Mouse (Mus musculus) cerebellum, postnatal 10 days (tissue): ENCODE results near the gene Mip.
"Not testable (repeated sequence)": the region's sequence is repeated elsewhere in the genome, so short reads cannot be mapped to it uniquely, and the experiment has no call there.

Experiments used
- DNase-seq, 2 experiments: peaks; one replicate each; pipeline ENCODE4 v3.0.0; 2021; ENCODE audit warnings: mixed read lengths in 2 of 2

The Mip gene

DNA sequence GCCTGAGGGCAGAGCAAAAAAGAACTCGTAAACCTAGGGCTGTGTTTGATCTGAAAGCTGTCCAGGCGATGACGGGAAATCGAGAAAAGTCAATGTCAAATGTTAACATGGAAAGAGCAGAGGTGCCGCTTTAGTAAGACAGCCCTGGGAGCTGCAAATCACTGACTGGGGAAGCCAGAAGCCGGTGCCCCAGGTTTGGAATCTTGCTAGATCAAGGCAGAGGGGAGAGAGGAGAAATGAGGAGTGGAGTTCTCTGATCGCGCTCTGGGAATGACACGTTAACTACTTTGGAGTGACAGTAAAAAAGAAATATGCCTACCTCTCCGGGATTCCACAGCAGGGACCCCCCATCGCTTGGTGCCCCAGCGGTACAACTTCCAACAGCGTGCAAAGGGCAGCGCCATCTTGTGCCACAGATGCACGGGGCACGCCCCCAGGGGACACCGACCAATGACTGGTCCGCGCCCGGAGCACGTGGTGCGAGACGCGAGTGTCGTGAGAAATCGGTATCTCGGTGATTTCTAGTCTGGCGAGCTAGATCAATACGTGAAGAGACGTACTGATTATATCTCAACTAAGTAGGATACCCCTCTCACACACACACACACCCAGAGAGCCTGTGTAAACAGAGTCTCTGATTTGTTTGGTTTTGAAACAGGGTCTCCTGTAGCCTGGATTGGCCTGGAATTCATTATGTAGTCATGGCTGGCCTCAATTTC lies 14.1 kb upstream of the Mip start, which contains the start of gene Spryd4:
Spryd4 (minus strand) TSS at position 418 of the 719 bp plus-strand sequence.
- DNase-seq: peak; percentile 98

DNA sequence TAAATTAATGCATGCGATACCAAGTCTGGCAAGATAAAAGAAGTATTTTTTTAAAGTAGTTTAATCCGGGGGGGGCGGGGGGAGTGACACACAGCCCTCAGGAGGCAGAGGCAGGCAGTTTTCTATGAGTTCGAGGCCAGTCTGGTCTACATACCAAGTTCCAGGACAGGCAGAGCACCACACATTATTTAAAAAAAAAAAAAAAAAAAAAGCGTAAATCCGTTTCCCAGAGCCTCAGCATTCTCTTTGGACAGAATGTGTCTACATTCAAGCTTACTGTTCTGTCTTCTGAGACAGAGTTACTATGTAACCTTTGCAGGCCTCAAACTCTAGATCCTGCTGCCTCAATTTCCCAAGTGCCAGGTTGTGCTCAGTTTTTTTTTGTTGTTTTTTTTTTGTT lies 13.5 kb upstream of the Mip start:
- DNase-seq: no peak

DNA sequence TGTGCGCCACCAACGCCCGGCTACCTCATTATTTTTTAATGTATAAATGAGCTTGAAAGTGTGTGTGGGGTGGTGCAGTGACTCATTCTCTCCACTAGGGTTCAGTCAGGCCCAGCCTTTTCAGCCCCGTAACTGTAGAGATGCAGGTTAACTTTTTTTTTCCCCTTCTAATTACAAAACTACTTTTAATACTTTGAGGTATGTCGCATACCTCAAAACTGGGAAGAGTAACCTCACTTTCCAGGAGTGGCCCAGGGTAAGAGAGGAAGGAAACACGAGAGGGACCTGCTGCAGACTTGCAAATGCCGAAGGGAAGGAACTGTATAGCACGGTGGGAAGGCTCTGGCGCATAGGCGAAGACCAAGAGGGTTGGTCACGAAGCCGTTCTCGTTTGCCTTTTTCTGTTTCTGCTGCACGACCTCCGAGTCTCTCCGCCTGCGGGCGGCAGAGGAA lies 12.7 kb upstream of the Mip start:
- DNase-seq: peak; percentile 81 to 87

DNA sequence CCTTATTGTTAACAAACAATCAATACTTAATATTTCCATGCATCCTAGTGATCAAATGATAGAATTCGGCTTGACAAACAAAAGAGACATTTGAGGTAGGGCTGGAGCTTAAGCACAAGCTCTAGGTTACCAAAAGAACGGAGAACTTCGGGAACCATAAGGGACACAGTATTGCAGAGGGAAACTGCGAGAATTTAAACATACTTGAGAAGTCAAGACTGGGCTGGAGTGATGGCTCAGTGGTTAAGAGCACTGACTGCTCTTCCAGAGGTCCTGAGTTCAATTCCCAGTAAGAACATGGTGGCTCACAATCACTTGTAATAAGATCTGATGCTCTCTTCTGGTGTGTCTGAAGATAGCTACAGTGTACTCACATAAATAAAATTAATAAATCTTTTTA lies 11.5 kb upstream of the Mip start:
- not testable (repeated sequence) for DNase-seq

DNA sequence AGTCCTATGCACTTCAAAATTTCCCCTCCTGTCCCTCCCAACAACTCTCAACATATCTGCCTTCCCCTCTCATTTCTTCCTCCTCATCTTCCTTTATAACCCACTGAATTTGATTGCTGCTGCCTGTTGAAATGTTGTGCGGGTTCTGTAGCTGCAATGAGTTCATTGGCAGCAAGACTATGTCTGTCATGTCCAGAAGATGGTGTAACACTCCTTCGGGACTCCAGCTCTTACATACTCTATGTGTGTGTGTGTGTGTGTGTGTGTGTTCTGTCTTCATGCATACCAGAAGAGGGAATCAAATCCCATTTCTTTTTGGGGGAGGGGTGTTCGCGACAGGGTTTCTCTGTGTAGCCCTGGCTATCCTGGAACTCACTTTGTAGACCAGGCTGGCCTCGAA lies 10.7 kb upstream of the Mip start:
- DNase-seq: no peak

DNA sequence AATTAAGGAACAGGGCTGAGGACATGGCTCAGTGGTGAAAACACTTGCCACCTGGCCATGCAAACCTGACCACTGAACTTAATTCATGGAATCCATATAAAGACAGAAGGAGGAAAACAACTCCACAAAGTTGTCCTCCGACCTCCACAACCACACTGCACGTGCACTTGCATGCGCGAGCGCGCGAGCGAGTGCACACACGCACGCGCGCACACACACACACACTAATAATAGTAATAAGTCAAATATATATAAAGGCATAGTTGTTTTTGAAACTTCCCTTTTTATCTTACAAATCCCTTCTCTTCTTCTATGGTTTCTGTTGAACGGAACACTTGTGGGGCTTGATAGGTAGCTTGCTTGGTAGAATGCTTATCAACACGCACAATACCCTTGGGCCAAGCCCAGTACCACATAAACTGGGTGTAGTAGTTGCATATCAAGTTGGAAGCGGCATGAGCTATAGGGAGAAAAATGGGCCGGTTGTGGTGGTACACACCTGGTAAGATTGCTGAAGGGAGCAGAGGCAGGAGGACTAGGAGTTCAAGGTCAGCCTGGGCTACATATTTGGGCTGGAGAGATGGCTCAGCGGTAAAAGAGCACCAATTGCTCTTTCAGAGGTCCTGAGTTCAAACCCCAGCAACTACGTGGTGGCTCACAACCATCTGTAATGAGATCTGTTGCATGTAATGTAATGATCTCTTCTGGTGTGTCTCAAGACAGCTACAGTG lies 7.1 kb upstream of the Mip start:
- no peak for DNase-seq

DNA sequence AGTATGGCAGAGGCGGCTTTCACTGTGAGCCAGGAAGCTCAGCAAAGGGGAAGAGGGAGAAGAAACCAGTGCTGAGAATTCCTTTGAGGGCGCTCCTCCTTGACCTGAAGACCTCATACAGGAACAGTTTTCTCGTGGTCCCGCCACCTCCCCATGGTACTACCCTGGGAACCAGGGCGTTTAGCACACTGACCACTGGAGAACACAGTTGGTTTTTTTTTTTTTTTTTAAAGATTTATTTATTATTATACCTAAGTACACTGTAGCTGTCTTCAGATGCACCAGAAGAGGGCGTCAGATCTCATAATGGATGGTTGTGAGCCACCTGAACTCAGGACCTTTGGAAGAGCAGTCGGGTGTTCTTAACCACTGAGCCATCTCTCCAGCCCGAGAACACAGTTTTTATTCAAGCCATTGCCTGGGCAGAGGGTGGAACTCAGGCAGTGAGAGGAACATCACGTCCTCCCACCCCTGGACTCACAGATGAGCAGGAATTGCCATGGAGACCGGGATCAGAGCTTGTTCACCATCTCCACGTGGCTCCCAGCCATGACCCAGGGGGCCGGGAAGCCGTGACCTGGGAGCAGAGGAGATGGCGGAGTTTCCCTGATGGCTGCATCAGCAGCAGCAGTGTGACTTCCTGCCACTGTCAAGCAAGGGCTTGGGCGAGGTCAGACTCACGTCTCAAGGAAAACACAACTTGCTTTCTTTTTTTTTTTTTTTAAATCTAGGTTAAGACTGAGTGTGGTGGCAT lies 3.9 kb upstream of the Mip start:
- no peak for DNase-seq

DNA sequence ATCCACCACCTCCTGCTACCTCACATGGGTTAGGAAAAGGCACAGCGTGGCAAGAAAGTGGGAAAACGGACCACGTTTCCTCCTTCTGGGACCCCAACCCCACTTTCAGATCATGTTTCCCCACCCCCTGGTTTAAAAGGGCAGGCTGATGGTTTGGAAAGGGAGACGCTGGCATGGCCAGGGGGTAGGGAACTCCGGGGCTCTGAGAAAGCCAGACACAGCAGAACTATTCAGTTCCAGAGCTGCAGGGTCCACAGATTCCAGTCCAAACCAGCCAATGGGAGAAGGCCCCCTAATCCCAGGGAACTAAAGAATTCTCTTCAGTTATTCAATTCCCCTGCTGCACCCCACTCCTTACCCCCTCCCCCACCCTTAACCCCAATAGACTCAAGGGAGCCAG lies 574 bp upstream of the Mip start:
- no peak for DNase-seq

DNA sequence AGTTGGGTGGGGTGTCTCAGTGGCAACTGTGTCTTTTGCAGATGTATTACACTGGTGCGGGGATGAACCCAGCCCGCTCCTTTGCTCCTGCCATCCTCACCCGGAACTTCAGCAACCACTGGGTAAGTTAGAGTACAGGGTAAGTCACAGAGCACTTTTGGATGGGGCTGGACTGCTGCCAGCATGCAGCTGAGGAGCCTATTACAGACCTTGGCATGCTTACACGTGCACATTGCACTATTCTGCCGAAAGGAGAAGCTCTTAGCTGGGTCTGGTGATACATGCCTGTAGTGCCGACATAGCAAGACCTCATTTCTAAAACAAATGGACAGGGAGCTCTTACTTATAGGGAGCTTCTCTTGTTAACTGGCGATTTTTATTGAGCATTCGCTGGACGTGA lies 2.0 kb downstream of the Mip start:
- no peak for DNase-seq

DNA sequence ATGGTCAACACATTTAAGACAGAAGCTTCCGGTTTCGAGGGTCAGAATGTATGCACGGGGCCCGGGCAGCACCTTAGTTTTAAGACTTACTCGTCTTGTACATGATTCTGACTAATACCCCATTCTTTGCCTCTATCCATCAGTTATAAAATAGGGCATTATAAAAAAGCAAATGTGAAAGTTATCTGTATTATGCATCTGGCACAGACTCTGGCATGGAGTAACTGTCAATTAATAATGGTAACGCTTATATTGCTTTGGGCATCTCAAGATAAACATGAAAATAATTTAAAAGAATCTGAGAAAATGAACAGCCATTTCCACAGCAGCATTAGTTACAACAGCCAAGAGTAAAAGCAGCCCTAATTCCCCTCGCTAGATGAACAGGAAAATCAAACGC lies 2.4 kb downstream of the Mip start:
- no peak for DNase-seq

DNA sequence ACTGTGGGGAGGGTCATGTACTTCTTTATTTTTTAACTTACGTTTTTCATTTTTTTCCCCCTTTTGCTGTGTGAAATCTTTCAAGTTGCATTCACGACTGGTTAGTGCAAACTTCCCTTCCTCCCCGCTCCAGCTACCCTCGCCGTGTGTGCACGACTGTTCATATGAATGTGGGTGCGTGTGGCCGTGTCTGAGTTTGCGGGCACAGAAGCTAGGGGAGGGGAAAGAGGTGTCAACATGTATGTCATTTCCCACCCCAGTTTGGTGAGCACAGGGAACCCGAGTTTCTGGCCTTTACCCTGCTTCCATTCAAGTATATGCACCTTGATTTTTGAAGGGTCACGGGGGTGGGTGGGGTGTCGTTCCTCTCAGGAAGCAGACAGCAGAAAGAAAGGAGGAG lies 4.9 kb downstream of the Mip start:
- no peak for DNase-seq

DNA sequence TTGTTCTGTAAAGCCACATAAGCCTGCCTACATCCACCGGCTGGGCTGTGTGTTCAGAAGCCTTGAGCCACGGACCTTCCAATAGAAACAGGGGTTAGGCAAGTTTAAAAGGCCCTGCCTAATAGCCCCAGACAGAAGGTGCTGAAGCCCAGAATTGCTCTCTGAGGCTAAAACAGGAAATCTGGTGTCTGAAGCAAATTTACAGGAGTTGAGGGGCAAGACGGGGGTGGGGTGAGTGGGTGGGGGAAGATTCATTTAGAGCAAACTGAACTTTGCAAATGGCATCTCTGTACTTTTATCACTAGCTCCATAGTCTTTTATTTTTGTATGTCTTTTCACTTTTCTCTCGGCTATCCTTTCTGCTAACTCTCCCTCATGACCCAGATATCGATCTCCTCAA lies 5.5 kb downstream of the Mip start:
- no peak for DNase-seq

DNA sequence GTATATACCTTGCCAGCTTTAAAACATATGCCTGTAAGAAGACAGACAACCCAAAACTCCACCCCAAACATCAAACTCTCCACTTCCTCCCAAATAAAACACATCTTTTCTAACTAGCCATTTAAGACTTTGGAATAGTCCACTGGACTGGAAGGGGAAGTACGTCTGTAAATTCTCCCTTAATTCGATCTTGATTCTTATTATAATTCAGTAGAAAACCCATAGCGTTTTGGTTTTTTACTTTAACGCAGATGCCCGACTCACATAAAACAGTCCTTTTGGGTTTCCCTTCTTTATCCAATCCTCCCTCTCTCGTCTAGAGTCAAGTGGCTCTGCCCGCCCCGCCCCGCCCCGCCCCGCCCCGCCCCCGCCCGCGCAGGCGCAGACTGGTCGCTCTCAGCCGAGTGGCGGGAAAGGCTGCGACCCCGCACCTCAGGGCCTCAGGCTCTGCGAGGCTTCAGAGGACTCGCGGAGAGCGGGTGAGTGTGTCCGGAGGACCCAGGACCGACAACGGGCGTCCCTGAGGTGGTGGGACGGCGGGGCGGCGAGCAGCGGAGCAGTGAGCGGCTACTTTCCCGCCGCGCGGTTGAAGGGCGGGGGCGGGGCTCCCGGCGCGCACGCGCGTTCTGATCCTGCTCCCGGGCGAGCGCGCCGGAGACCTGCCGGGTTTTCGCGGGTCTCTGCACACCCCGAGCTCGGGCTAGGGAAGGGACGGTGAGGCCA lies 6.2 kb downstream of the Mip start, which contains the start of gene Timeless:
Timeless (plus strand) TSS at position 369 of the 723 bp plus-strand sequence.
- DNase-seq: peak; percentile 94 to 95

DNA sequence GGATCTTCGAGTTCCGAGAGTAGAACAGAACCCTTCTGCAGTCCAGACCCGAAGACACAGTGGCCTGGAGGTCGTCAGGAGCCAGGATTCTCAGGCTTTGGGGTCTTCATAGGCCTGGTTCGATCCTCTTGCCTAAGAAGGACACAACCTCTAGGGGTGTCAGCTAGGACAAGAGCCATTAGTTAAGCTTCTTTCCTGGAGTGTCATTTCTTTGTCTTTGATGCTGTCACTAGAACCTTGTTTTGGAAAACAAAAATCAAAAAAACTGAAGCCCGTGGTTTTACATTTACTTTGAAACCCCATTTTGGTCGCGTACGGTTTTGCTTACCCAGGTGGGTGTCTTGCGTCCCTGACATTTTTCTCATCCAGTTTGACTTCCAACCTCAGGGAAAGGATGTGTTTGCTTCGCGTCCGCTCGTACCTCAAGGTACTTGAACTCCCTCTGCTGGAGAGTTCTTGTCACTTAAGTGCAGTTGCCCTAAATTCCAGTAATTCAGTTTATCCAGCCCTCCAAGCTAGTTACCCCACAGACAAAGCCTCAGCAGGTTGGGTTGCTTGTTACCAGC lies 6.9 kb downstream of the Mip start:
- peak; percentile 74 to 87 for DNase-seq

DNA sequence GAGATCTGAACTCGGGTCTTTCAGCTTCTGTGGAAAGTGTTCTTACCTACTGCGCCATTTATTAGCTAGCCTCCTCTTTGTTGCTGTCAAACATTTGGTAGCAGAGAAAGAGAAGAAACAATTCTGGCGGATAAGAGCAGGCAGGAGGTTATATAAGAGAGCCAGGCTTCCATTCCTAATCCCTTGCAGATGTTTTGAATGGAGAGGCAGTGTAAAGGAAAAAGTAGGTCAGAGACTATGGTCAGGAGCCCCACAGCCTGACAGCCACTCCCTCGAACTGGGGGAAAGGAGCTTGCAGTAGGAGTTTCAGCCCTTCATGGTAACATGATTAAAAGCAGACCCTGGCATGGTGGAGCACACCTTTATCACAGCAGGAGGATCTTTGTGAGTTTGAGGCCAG lies 10.7 kb downstream of the Mip start:
- no peak for DNase-seq

DNA sequence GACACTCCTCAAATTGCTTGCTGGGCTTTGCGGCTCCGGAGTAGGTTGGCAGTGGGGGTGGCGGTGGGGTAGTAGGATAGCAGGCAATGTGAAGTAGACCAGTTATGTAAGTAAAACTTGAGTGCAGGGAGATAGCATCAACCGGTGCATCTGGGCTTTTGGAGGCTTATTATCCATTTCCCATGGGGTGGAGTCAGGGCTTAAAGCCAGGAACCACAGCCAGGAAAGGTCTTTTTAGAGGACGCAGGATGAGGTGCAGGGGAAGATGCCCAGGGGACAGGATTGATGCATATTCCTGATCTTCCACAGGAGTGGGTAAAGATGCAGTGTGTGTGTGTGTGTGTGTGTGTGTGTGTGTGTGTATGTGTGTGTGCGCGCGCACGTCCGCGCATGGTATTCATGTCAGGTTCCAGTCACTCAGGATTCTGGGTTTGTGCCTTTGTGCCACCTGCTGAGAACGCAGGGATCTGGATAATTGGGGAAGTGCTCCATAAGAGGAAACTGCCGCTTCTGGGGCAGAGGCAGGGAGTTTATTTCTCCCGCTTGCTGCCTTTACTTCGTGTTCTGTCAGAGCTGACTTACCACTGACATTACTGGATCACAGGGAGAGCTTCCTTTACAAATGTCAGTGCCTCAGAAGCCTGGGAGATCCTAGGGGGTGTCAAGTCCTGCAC lies 12.3 kb downstream of the Mip start:
- peak; percentile 51 to 55 for DNase-seq

DNA sequence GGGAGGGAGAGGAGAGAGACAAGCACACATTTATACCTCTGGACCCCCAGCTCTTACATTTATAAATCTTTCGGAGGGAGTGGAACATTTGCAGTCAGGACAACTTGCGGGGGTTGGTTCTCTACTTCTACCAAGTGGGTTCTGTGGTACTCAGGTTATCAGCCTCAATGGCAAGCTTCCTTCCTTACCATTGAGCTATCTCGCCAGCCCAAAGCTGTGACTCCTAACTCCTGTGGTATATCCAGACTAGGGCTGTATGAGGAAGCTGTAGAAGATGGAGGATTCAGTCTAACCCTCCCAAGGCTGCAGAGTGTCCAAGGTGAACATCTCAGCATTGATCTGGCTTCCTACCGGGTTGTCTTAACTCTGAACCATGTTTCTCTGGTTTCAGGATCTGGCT lies 13.5 kb downstream of the Mip start:
- DNase-seq: no peak

DNA sequence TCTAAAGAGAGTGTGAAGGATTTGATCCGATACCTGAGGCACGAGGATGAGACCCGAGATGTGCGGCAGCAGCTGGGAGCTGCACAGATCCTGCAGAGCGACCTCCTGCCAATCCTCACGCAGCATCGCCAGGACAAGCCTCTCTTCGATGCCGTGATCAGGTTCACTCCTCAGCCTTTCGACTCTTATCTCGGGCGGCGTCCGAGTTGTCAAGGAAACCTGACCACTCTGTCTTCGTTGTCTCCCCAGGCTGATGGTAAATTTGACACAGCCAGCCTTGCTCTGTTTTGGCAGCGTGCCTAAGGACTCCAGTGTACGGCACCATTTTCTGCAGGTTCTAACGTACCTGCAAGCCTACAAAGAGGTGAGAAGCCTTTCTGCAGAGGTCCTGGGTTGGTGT lies 14.5 kb downstream of the Mip start:
- no peak for DNase-seq

DNA sequence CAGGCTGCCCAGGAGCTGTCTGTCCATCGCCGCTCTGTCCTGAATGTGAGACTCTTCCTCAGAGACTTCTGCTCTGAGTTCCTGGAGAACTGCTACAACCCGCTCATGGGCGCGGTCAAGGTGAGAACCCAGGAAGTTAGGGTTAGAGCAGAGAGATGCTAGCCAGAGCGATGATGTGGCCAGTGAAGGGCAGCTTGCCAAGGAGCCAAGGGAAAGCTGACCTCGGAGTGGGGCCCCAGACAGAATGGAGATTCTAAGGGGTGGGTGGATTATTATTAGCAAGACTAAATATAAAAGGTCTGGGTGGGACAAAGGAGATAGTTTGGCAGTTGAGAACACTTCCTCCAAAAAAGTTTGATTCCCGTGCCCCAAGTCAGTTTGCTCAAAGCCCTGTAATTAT lies 17.6 kb downstream of the Mip start:
- no peak for DNase-seq

DNA sequence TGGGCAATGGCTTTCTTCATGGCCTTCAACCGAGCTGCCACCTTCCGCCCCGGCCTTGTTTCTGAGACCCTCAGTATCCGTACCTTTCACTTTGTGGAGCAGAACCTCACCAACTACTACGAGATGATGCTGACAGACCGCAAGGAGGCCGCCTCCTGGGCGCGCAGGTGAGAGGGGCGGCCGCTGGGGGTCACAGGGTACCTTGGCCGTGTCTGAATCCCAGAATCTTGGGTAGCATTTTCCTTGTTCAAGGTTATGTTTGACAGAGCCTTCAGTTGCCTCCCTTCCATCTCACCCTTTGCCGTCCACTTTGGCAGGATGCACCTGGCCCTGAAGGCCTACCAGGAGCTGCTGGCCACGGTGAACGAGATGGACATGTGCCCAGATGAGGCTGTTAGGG lies 18.5 kb downstream of the Mip start:
- no peak for DNase-seq

DNA sequence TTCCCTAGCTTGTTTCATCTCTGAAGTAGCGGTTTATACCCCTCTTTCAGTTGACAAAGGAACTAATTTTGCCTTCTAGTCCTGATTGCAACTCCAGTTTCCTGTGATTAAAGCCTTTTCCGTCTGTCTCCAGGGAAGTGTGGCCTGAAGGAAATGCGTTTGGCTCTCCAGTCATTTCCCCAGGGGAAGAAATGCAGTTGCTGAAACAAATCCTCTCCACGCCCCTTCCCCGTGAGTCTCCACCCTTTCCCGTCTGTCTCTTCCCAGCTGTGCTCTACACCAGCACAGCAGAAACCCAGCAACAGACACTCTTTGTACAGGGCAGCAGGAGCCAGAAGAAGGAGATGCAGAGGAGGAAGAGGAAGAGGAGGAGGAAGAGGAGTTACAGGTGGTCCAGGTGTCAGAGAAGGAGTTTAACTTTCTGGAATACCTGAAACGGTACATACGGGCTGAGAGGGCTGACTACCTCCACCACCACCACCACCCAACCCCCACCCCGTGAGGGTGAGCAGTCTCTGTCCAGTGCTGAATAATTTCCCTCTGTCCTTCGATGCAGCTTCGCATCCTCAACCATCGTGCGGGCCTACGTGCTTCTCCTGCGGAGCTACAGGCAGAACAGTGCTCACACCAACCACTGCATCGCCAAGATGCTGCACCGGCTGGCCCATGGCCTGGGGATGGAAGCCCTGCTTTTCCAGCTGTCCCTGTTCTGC lies 21.5 kb downstream of the Mip start:
- no peak for DNase-seq
